Comparison of ENCODE assay signal across 9 mouse cellular contexts in the genomic region with DNA sequence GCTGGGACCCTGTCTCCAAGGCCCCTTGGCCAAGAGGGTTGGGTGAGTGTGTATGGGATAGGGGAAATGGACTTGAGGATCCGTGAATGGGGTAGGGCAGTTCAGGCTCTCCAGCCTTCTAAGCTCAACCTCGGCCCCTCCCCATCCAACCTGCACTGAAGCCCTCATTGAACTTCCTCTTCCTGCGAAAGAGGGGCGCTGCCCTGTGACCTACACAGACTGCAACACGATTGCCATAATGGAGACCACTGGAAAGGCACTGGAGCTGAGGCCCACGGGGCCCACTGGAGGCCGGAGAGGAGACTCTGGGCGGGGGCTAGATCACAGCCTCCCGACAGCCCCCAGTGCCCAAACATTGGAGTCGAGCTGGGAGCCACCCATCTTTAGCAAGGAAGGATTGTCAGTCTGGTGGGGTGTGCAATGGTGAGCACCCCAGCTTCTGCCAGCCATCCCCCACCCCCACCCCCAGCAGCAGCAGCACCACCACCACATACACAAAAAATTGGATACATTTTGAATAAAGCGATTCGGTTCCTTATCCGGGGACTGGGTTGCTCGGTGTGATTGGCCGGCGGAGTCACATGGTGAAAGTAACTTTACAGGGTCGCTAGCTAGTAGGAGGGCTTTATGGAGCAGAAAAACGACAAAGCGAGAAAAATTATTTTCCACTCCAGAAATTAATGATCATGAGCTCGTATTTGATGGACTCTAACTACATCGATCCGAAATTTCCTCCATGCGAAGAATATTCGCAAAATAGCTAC. TPM values are rescaled to one million over a fixed set of nuclear protein-coding genes. Genes with fewer than 3 reads are reported as not detected.
DNase-seq lines count a peak whose midpoint lies in the region; ATAC-seq and TF ChIP-seq lines count a peak whose summit lies in the region.
"Had no signal": no experiment of that assay in that cellular context is flagged by ENCODE, and none has a peak within 500 bp of the region (broad histone marks: within the 10 kb centered on the region; RNA-seq: fewer than 3 reads in every experiment).

No protein-coding gene starts in this region.

- no peak overlapping the region for H3K27ac ChIP-seq in heart, embryonic 13.5 days (replicated peaks)
- H3K27ac ChIP-seq in heart, adult 2 months, result no peak overlapping the region
- H3K27ac ChIP-seq in midbrain, embryonic 12.5 days (replicated peaks), result no peak overlapping the region

- no peak for TF ChIP-seq POLR2A in heart, adult 2 months (IDR thresholded peaks at IDR 0.05; ENCODE audit: insufficient read depth, low read depth, low read length)

- peak overlapping the region; percentile 46 for H3K4me3 ChIP-seq in heart, embryonic 13.5 days
- no peak overlapping the region for H3K4me3 ChIP-seq in heart, adult 2 months
- peak overlapping the region; percentile 81 for H3K4me3 ChIP-seq in G1E (ENCODE audit: low read depth, low read length)
- H3K4me3 ChIP-seq in midbrain, embryonic 12.5 days, result no peak overlapping the region

- H3K4me2 ChIP-seq in heart, embryonic 13.5 days, result peak overlapping the region; percentile 62
- H3K4me2 ChIP-seq in midbrain, embryonic 12.5 days (replicated peaks), result peak overlapping the region; percentile 8; the same call in 1 of the 2 replicates

- H3K9ac ChIP-seq in heart, embryonic 13.5 days, result peak overlapping the region; percentile 50
- H3K9ac ChIP-seq in heart, adult 2 months (ENCODE audit: low read depth, low read length), result no peak overlapping the region
- H3K9ac ChIP-seq in midbrain, embryonic 12.5 days (replicated peaks), result no peak overlapping the region

- H3K9me3 ChIP-seq in heart, embryonic 13.5 days, result no peaks in the 10 kb centered on the region
- no peaks in the 10 kb centered on the region for H3K9me3 ChIP-seq in G1E (replicated peaks)
- no peaks in the 10 kb centered on the region for H3K9me3 ChIP-seq in midbrain, embryonic 12.5 days

- H3K79me2 ChIP-seq in heart, adult 2 months (replicated peaks; ENCODE audit: control insufficient read depth, insufficient read depth, low read length), result no peaks in the 10 kb centered on the region

- DNase-seq in heart, adult 2 months, result no peak
- DNase-seq in G1E (ENCODE audit: low spot score), result peak; percentile 65
- no peak for DNase-seq in right cerebral cortex, adult 18-20 months
- no peak for DNase-seq in left cerebral cortex, postnatal 14 days (ENCODE audit: low spot score in 2 of 2)
- DNase-seq in testis, postnatal 10 days (ENCODE audit: low spot score), result no peak

- H3K36me3 ChIP-seq in heart, embryonic 13.5 days, result no peaks in the 10 kb centered on the region
- H3K36me3 ChIP-seq in heart, adult 2 months (ENCODE audit: control insufficient read depth, insufficient read depth, low read length), result no peaks in the 10 kb centered on the region
- peaks cover 56% of the 10 kb centered on the region for H3K36me3 ChIP-seq in G1E (replicated peaks)
- no peaks in the 10 kb centered on the region for H3K36me3 ChIP-seq in midbrain, embryonic 12.5 days

- peaks cover 99% of the 10 kb centered on the region for H3K27me3 ChIP-seq in heart, embryonic 13.5 days (replicated peaks)
- peaks cover 25% of the 10 kb centered on the region for H3K27me3 ChIP-seq in heart, adult 2 months (ENCODE audit: control insufficient read depth, insufficient read depth, low read length)
- H3K27me3 ChIP-seq in G1E (ENCODE audit: insufficient read depth, low read length), result no peaks in the 10 kb centered on the region
- peaks cover 93% of the 10 kb centered on the region for H3K27me3 ChIP-seq in midbrain, embryonic 12.5 days

- intact Hi-C loops in heart, adult 2 months (cut with DNase I), result no loop called here
- intact Hi-C loops in left cerebral cortex, postnatal 14 days (cut with DNase I), result no loop called here

- no peak for TF ChIP-seq CTCF in heart, adult 2 months (IDR thresholded peaks at IDR 0.05)
- no peak for TF ChIP-seq CTCF in G1E (IDR thresholded peaks at IDR 0.05; ENCODE audit: low read depth, low read length)

- H3K4me1 ChIP-seq in heart, embryonic 13.5 days, result peaks cover 4% of the 10 kb centered on the region
- no peaks in the 10 kb centered on the region for H3K4me1 ChIP-seq in heart, adult 2 months (ENCODE audit: control insufficient read depth, insufficient read depth, low read length)
- peaks cover 68% of the 10 kb centered on the region for H3K4me1 ChIP-seq in G1E (ENCODE audit: insufficient read depth, low read depth, low read length)
- no peaks in the 10 kb centered on the region for H3K4me1 ChIP-seq in midbrain, embryonic 12.5 days

- under 1% methylated on average over 24 of the region's 24 CpGs for WGBS in heart, embryonic 13.5 days
- WGBS in heart, adult 2 months, result 1% methylated on average over 24 of the region's 24 CpGs
- WGBS in midbrain, embryonic 12.5 days, result 1% methylated on average over 24 of the region's 24 CpGs

- no peak for TF ChIP-seq EP300 in heart, adult 2 months (IDR thresholded peaks at IDR 0.05; ENCODE audit: insufficient read depth, low read depth, low read length)

- no peak for ATAC-seq in heart, embryonic 13.5 days (ENCODE audit: extremely low read depth, insufficient number of reproducible peaks, low FRiP score, low TSS enrichment)
- ATAC-seq in G1E (ENCODE audit: extremely low read depth, insufficient number of reproducible peaks, low FRiP score, poor library complexity, severe bottlenecking), result peak; percentile 47
- ATAC-seq in hematopoietic stem cell, adult 5-6 weeks (replicated peaks in 1 of 2; ENCODE audit: insufficient read depth in 1 of 2, low FRiP score in 2 of 2, low TSS enrichment in 1 of 2, low read depth in 1 of 2, poor library complexity in 2 of 2, severe bottlenecking in 2 of 2), result peak; percentile 36 to 47; a peak in 2 of 4 replicates
- ATAC-seq in midbrain, embryonic 12.5 days (ENCODE audit: low FRiP score, low read depth), result no peak

RNA-seq across cellular contexts. Expression of a gene that starts 15.5 kb away (rescaled TPM):
- 0.39 and 0.98 TPM in 2 replicates for polyA plus RNA-seq in heart, embryonic 13.5 days (2015; fragmentation: Nextera tagmentation; extraction: Ambion mirVana)
- total RNA-seq in heart, adult 2 months (2021), result not detected
- polyA plus RNA-seq in heart, adult 2 months (2012; rRNA removed), result 0.10 TPM in 1 of 2 replicates, not detected in the other
- 29.3 and 33.9 TPM in 2 replicates for total RNA-seq in G1E (2014; fragmentation: Nextera tagmentation)
- total RNA-seq in G1E (2017), result 11.0 and 12.2 TPM in 2 replicates
- 60.1 and 65.8 TPM in 2 replicates for polyA plus RNA-seq in G1E (2012)
- 0.69 TPM in 1 of 2 replicates, not detected in the other for total RNA-seq in hematopoietic stem cell, adult 5-6 weeks (2017)
- 0.09 TPM in 1 of 2 replicates, not detected in the other for polyA plus RNA-seq in midbrain, embryonic 12.5 days (2016; fragmentation: Nextera tagmentation; extraction: Ambion mirVana)
- not detected for total RNA-seq in left cerebral cortex, postnatal 14 days (2021)

RNA-seq across cellular contexts. Expression of a gene that starts 36.2 kb away (rescaled TPM):
- polyA plus RNA-seq in heart, embryonic 13.5 days (2015; fragmentation: Nextera tagmentation; extraction: Ambion mirVana), result 0.22 and 0.25 TPM in 2 replicates
- not detected for total RNA-seq in heart, adult 2 months (2021)
- not detected in 2 replicates for polyA plus RNA-seq in heart, adult 2 months (2012; rRNA removed)
- total RNA-seq in G1E (2014; fragmentation: Nextera tagmentation) (16.3 and 37.1 TPM in 2 replicates), G1E (2017) (8.6 and 12.0 TPM in 2 replicates)
- 27.1 and 28.6 TPM in 2 replicates for polyA plus RNA-seq in G1E (2012)
- not detected in 2 replicates for total RNA-seq in hematopoietic stem cell, adult 5-6 weeks (2017)
- polyA plus RNA-seq in midbrain, embryonic 12.5 days (2016; fragmentation: Nextera tagmentation; extraction: Ambion mirVana), result not detected in 2 replicates
- not detected for total RNA-seq in left cerebral cortex, postnatal 14 days (2021)
- polyA plus RNA-seq: spleen, adult 2 months had no signal

RNA-seq across cellular contexts. Expression of a gene that starts 43.8 kb away (rescaled TPM):
- 0.06 TPM in 1 of 2 replicates, not detected in the other for polyA plus RNA-seq in heart, embryonic 13.5 days (2015; fragmentation: Nextera tagmentation; extraction: Ambion mirVana)
- not detected for total RNA-seq in heart, adult 2 months (2021)
- polyA plus RNA-seq in heart, adult 2 months (2012; rRNA removed), result not detected in 2 replicates
- total RNA-seq in G1E (2014; fragmentation: Nextera tagmentation), result 21.1 and 26.6 TPM in 2 replicates
- 2.0 and 2.7 TPM in 2 replicates for total RNA-seq in G1E (2017)
- polyA plus RNA-seq in G1E (2012), result 10.1 and 12.2 TPM in 2 replicates
- total RNA-seq in hematopoietic stem cell, adult 5-6 weeks (2017), result not detected in 2 replicates
- polyA plus RNA-seq in midbrain, embryonic 12.5 days (2016; fragmentation: Nextera tagmentation; extraction: Ambion mirVana), result not detected in 2 replicates
- not detected for total RNA-seq in left cerebral cortex, postnatal 14 days (2021)
- polyA plus RNA-seq: spleen, adult 2 months had no signal

RNA-seq across cellular contexts. Expression of a gene that starts 58.0 kb away (rescaled TPM):
- polyA plus RNA-seq in heart, embryonic 13.5 days (2015; fragmentation: Nextera tagmentation; extraction: Ambion mirVana), result not detected in 2 replicates
- total RNA-seq in heart, adult 2 months (2021), result not detected
- not detected in 2 replicates for polyA plus RNA-seq in heart, adult 2 months (2012; rRNA removed)
- total RNA-seq in G1E (2014; fragmentation: Nextera tagmentation) (5.0 and 7.9 TPM in 2 replicates), G1E (2017) (3.3 and 3.9 TPM in 2 replicates)
- polyA plus RNA-seq in G1E (2012), result 9.8 and 12.0 TPM in 2 replicates
- not detected in 2 replicates for total RNA-seq in hematopoietic stem cell, adult 5-6 weeks (2017)
- polyA plus RNA-seq in midbrain, embryonic 12.5 days (2016; fragmentation: Nextera tagmentation; extraction: Ambion mirVana), result not detected in 2 replicates
- total RNA-seq in left cerebral cortex, postnatal 14 days (2021), result not detected
- polyA plus RNA-seq: spleen, adult 2 months had no signal

Comparison
In these comparisons a context has a peak if more than half of its experiments do, and no peak if none do; other contexts are left out.
1. H3K4me3 ChIP-seq: peak in heart, embryonic 13.5 days (single experiment) and G1E (single experiment); none in heart, adult 2 months (single experiment) and midbrain, embryonic 12.5 days (single experiment).
2. ATAC-seq: peak in G1E (single experiment) and hematopoietic stem cell, adult 5-6 weeks (2 of 2); none in heart, embryonic 13.5 days (single experiment) and midbrain, embryonic 12.5 days (single experiment).